Mouse (Mus musculus): ENCODE measurements at regions not wholly inside any gene's neighbourhood (a gene's known extent, or its start where the extent isn't known, plus 50 kb on each side); places are given as distances from the start of the nearest gene placed in this dataset.
"Not testable (repeated sequence)": the region's sequence is repeated elsewhere in the genome, so short reads cannot be mapped to it uniquely, and the experiment has no call there.

- H3K4me3 ChIP-seq (ENCODE audit: low read depth, low read length), result no peak overlapping the region
- no peaks in the 10 kb centered on the region for H3K27me3 ChIP-seq (ENCODE audit: insufficient read depth, low read length)
- H3K36me3 ChIP-seq (replicated peaks), result no peaks in the 10 kb centered on the region
- H3K9me3 ChIP-seq (replicated peaks), result no peaks in the 10 kb centered on the region
- ATAC-seq (ENCODE audit: extremely low read depth, insufficient number of reproducible peaks, low FRiP score, poor library complexity, severe bottlenecking) (no peak), DNase-seq (ENCODE audit: low spot score) (no peak)
- no peaks in the 10 kb centered on the region for H3K4me1 ChIP-seq (ENCODE audit: insufficient read depth, low read depth, low read length)
- TF ChIP-seq TAL1 (conservative IDR thresholded peaks at IDR 0.05; ENCODE audit: low read depth, low read length) (no peak), POLR2AphosphoS5 (IDR thresholded peaks at IDR 0.05; ENCODE audit: insufficient replicate concordance, low read depth, low read length) (no peak), GATA2 (IDR thresholded peaks at IDR 0.05; ENCODE audit: borderline replicate concordance, low read depth, low read length) (no peak), GATA1 (IDR thresholded peaks at IDR 0.05; ENCODE audit: borderline replicate concordance, low read length) (no peak), CTCF (IDR thresholded peaks at IDR 0.05; ENCODE audit: low read depth, low read length) (no peak)
These were observed 684.6 kb upstream of the Gm38303 start for GRCm38 (mm10) chr3:11020048-11020447.

GRCm38 (mm10) chr3:11014911-11015310 lies 679.4 kb upstream of the Gm38303 start:
- ATAC-seq (ENCODE audit: extremely low read depth, insufficient number of reproducible peaks, low FRiP score, poor library complexity, severe bottlenecking); H3K4me3 ChIP-seq (ENCODE audit: low read depth, low read length); H3K4me1 ChIP-seq (ENCODE audit: insufficient read depth, low read depth, low read length); DNase-seq (ENCODE audit: low spot score); H3K9me3 ChIP-seq (replicated peaks); H3K36me3 ChIP-seq (replicated peaks); H3K27me3 ChIP-seq (ENCODE audit: insufficient read depth, low read length): not testable (repeated sequence)

- H3K4me1 ChIP-seq (ENCODE audit: insufficient read depth, low read depth, low read length), result no peaks in the 10 kb centered on the region
- no peaks in the 10 kb centered on the region for H3K27me3 ChIP-seq (ENCODE audit: insufficient read depth, low read length)
- ATAC-seq (ENCODE audit: extremely low read depth, insufficient number of reproducible peaks, low FRiP score, poor library complexity, severe bottlenecking) (no peak), DNase-seq (ENCODE audit: low spot score) (no peak)
- H3K4me3 ChIP-seq (ENCODE audit: low read depth, low read length), result no peak overlapping the region
- peaks cover 3% of the 10 kb centered on the region; the same call in 1 of the 2 replicates for H3K9me3 ChIP-seq (replicated peaks)
- H3K36me3 ChIP-seq (replicated peaks), result no peaks in the 10 kb centered on the region
- TF ChIP-seq GATA1 (IDR thresholded peaks at IDR 0.05; ENCODE audit: borderline replicate concordance, low read length), result no peak
- no peak for TF ChIP-seq GATA2 (IDR thresholded peaks at IDR 0.05; ENCODE audit: borderline replicate concordance, low read depth, low read length)
- TF ChIP-seq POLR2AphosphoS5 (IDR thresholded peaks at IDR 0.05; ENCODE audit: insufficient replicate concordance, low read depth, low read length), result no peak
- no peak for TF ChIP-seq TAL1 (conservative IDR thresholded peaks at IDR 0.05; ENCODE audit: low read depth, low read length)
- TF ChIP-seq CTCF (IDR thresholded peaks at IDR 0.05; ENCODE audit: low read depth, low read length), result no peak
These were observed 671.9 kb upstream of the Gm38303 start for GRCm38 (mm10) chr3:11007363-11007762.

GRCm38 (mm10) chr3:11006531-11007269 lies 671.2 kb upstream of the Gm38303 start:
- no peaks in the 10 kb centered on the region for H3K4me1 ChIP-seq (ENCODE audit: insufficient read depth, low read depth, low read length)
- peaks cover 3% of the 10 kb centered on the region; the same call in 1 of the 2 replicates for H3K9me3 ChIP-seq (replicated peaks)
- TF ChIP-seq GATA2 (IDR thresholded peaks at IDR 0.05; ENCODE audit: borderline replicate concordance, low read depth, low read length), result no peak
- no peak for TF ChIP-seq TAL1 (conservative IDR thresholded peaks at IDR 0.05; ENCODE audit: low read depth, low read length)
- no peak for TF ChIP-seq GATA1 (IDR thresholded peaks at IDR 0.05; ENCODE audit: borderline replicate concordance, low read length)
- no peak for TF ChIP-seq POLR2AphosphoS5 (IDR thresholded peaks at IDR 0.05; ENCODE audit: insufficient replicate concordance, low read depth, low read length)
- TF ChIP-seq CTCF (IDR thresholded peaks at IDR 0.05; ENCODE audit: low read depth, low read length), result no peak
- no peak overlapping the region for H3K4me3 ChIP-seq (ENCODE audit: low read depth, low read length)
- no peak for DNase-seq (ENCODE audit: low spot score)
- H3K36me3 ChIP-seq (replicated peaks), result no peaks in the 10 kb centered on the region
- no peaks in the 10 kb centered on the region for H3K27me3 ChIP-seq (ENCODE audit: insufficient read depth, low read length)
- ATAC-seq (ENCODE audit: extremely low read depth, insufficient number of reproducible peaks, low FRiP score, poor library complexity, severe bottlenecking), result no peak

- TF ChIP-seq GATA1 (IDR thresholded peaks at IDR 0.05; ENCODE audit: borderline replicate concordance, low read length) (no peak), POLR2AphosphoS5 (IDR thresholded peaks at IDR 0.05; ENCODE audit: insufficient replicate concordance, low read depth, low read length) (no peak), GATA2 (IDR thresholded peaks at IDR 0.05; ENCODE audit: borderline replicate concordance, low read depth, low read length) (no peak), TAL1 (conservative IDR thresholded peaks at IDR 0.05; ENCODE audit: low read depth, low read length) (no peak), CTCF (IDR thresholded peaks at IDR 0.05; ENCODE audit: low read depth, low read length) (no peak)
- Histone ChIP-seq H3K36me3 (replicated peaks) (no peaks in the 10 kb centered on the region), H3K9me3 (replicated peaks) (peaks cover 3% of the 10 kb centered on the region; the same call in 1 of the 2 replicates)
These were observed 643.5 kb upstream of the Gm38303 start for GRCm38 (mm10) chr3:10978968-10979367.

GRCm38 (mm10) chr3:10974429-10974828 lies 638.9 kb upstream of the Gm38303 start:
- TF ChIP-seq GATA2 (IDR thresholded peaks at IDR 0.05; ENCODE audit: borderline replicate concordance, low read depth, low read length) (no peak), POLR2AphosphoS5 (IDR thresholded peaks at IDR 0.05; ENCODE audit: insufficient replicate concordance, low read depth, low read length) (no peak), CTCF (IDR thresholded peaks at IDR 0.05; ENCODE audit: low read depth, low read length) (no peak), GATA1 (IDR thresholded peaks at IDR 0.05; ENCODE audit: borderline replicate concordance, low read length) (no peak), TAL1 (conservative IDR thresholded peaks at IDR 0.05; ENCODE audit: low read depth, low read length) (no peak)
- peaks cover 3% of the 10 kb centered on the region; the same call in 1 of the 2 replicates for H3K9me3 ChIP-seq (replicated peaks)
- no peaks in the 10 kb centered on the region for H3K4me1 ChIP-seq (ENCODE audit: insufficient read depth, low read depth, low read length)
- ATAC-seq (ENCODE audit: extremely low read depth, insufficient number of reproducible peaks, low FRiP score, poor library complexity, severe bottlenecking) (no peak), DNase-seq (ENCODE audit: low spot score) (no peak)
- no peaks in the 10 kb centered on the region for H3K36me3 ChIP-seq (replicated peaks)
- H3K27me3 ChIP-seq (ENCODE audit: insufficient read depth, low read length), result no peaks in the 10 kb centered on the region
- no peak overlapping the region for H3K4me3 ChIP-seq (ENCODE audit: low read depth, low read length)

More at GRCm38 (mm10) chr3:10978968-10979367, 643.5 kb upstream of the Gm38303 start:
- no peak for DNase-seq (ENCODE audit: low spot score)
- Histone ChIP-seq H3K4me3 (ENCODE audit: low read depth, low read length) (no peak overlapping the region), H3K27me3 (ENCODE audit: insufficient read depth, low read length) (no peaks in the 10 kb centered on the region), H3K4me1 (ENCODE audit: insufficient read depth, low read depth, low read length) (no peaks in the 10 kb centered on the region)
- ATAC-seq (ENCODE audit: extremely low read depth, insufficient number of reproducible peaks, low FRiP score, poor library complexity, severe bottlenecking), result no peak

Data from G1E (cell line).